Mouse (Mus musculus): ENCODE measurements around the gene Slc43a1.

DNA sequence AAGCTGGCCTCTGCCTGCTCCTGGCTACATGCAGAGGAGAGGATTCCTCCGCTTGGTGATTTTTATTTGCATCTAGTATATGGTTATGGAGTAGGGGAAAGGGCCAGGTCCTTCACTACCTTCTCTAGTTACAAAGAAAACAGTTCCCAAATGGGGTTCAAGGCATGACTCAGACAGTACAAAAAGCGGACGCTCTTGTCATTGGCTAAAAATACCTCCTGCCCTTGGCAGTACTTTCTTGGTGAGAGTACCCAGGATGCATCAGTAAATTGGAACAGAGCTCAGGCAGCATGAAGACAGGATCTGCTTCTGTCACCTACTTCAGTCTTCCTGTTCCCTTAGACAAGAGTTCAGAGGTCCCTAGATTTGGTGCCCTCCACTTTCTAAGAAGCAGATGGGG lies 18.8 kb upstream of the Slc43a1 start:
- TF ChIP-seq CTCF (IDR thresholded peaks at IDR 0.05) (no peak), EP300 (IDR thresholded peaks at IDR 0.05) (no peak)

Data from lung, postnatal 0 days (tissue).